Mouse (Mus musculus): Measurements from ENCODE around the gene Topbp1. TPM values are rescaled to one million over a fixed set of nuclear protein-coding genes. Genes with fewer than 3 reads are reported as not detected.

The Topbp1 gene
- polyA plus RNA-seq (2012; ENCODE audit: insufficient read depth, low replicate concordance), result 8.6 and 13.7 TPM in 2 replicates

DNA sequence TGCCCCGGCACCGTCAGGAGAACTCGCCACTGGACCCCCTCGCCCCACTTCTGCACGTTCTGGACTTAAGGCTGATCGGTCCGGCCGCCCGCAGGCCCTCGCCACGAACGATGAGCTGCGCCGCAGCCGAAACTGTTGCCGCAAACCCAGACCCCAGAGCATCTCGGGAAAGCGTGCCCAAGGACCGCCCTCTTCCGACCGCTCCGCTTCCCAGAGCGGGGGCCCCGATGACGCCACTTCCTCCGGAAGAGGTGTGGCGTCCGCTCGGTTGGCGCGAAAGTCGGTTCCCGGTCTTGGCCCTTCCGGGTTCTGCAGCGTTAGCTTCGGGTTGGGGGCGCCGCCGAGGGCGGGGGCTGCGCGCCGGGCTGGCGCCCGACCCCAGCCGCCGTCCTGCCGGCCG lies at the start of gene Topbp1, which contains the start of gene 1300017J02Rik:
Gene Topbp1, plus strand, starts transcription at position 289 of the 400 bp plus-strand sequence.
Gene 1300017J02Rik, minus strand, starts transcription at position 156 of the 400 bp plus-strand sequence.
- peak within 1 kb of the TSS; percentile 97 for H3K4me3 ChIP-seq (replicated peaks)
- peaks cover 2% of the 10 kb centered on the region for H3K27me3 ChIP-seq (replicated peaks)
- peaks cover 30% of the 10 kb centered on the region for H3K36me3 ChIP-seq (replicated peaks; ENCODE audit: low read length)
- no peaks in the 10 kb centered on the region for H3K9me3 ChIP-seq
- TF ChIP-seq FLI1 (IDR thresholded peaks at IDR 0.05; ENCODE audit: low read length) (peak; percentile 97), GATA1 (IDR thresholded peaks at IDR 0.05; ENCODE audit: borderline replicate concordance, low read length) (no peak)
- peaks cover 18% of the 10 kb centered on the region for H3K4me1 ChIP-seq

DNA sequence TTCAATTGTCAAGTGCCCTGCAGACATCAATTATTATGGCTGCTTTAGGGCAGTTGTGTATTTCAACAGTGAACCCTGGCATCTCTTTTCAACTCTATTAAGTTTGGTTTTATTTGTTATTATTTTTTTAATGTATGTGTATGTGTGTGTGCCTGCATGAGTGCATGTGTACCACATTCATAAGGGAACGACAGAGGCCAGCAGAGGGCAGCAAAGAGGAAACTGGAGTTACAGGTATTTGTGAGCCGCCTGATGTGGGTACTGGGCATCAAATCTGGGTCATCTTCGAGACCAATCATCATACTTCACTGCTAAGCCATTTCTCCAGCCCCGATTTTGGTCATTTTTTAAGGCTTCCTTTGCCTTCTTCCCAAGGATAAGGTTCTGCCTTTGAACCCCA lies 39.2 kb upstream of the Topbp1 start:
- Histone ChIP-seq H3K4me3 (replicated peaks) (no peak overlapping the region), H3K36me3 (replicated peaks; ENCODE audit: low read length) (no peaks in the 10 kb centered on the region), H3K4me1 (no peaks in the 10 kb centered on the region), H3K9me3 (peaks cover 16% of the 10 kb centered on the region), H3K27me3 (replicated peaks) (peaks cover 20% of the 10 kb centered on the region)
- TF ChIP-seq GATA1 (IDR thresholded peaks at IDR 0.05; ENCODE audit: borderline replicate concordance, low read length) (no peak), FLI1 (IDR thresholded peaks at IDR 0.05; ENCODE audit: low read length) (no peak)

DNA sequence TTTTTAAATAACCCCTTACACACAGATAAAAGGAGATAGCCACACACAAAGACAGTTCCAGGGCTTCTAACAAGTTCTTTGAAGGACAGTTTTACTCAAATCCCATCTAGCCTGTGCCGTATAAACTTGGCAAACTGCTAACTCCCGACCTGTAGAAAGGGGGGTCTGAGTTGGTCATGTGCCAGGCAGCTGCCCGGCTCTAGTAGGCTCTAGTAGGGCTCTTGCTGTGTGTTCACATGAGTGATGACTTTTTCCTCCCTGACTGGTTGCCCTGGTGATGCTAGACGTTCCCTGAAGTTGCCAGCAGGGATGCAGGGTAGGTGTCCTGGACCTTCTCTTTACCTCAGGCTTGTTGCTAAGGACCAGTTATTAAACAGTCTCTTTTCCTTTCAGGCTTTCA lies 33.9 kb upstream of the Topbp1 start:
- Histone ChIP-seq H3K27me3 (replicated peaks) (peaks cover 22% of the 10 kb centered on the region), H3K36me3 (replicated peaks; ENCODE audit: low read length) (no peaks in the 10 kb centered on the region), H3K4me1 (no peaks in the 10 kb centered on the region), H3K9me3 (peaks cover 7% of the 10 kb centered on the region), H3K4me3 (replicated peaks) (no peak overlapping the region)
- TF ChIP-seq GATA1 (IDR thresholded peaks at IDR 0.05; ENCODE audit: borderline replicate concordance, low read length), result no peak
- no peak for TF ChIP-seq FLI1 (IDR thresholded peaks at IDR 0.05; ENCODE audit: low read length)

DNA sequence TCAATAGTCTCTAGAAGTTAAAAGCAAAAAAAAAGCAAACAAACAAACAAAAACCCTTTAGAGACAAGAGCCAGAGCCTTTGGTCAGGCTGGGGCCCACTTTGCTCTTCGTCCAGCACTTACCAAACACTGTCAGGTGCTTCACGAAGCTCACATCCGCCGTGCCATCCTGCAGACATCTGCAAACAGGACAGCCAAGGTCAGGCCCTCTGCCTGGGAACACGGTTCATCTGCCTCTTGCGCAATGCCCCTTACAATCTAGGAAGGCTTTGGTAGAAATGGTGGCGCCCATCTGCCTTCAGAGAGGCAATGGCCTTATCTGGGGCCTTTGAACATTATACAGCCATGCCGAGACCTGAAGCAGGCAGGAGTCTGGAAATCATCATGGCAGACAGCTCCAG lies 30.2 kb upstream of the Topbp1 start:
- Histone ChIP-seq H3K36me3 (replicated peaks; ENCODE audit: low read length) (no peaks in the 10 kb centered on the region), H3K9me3 (peaks cover 11% of the 10 kb centered on the region), H3K4me3 (replicated peaks) (no peak overlapping the region), H3K4me1 (no peaks in the 10 kb centered on the region), H3K27me3 (replicated peaks) (peaks cover 27% of the 10 kb centered on the region)
- no peak for TF ChIP-seq FLI1 (IDR thresholded peaks at IDR 0.05; ENCODE audit: low read length)
- TF ChIP-seq GATA1 (IDR thresholded peaks at IDR 0.05; ENCODE audit: borderline replicate concordance, low read length), result no peak

DNA sequence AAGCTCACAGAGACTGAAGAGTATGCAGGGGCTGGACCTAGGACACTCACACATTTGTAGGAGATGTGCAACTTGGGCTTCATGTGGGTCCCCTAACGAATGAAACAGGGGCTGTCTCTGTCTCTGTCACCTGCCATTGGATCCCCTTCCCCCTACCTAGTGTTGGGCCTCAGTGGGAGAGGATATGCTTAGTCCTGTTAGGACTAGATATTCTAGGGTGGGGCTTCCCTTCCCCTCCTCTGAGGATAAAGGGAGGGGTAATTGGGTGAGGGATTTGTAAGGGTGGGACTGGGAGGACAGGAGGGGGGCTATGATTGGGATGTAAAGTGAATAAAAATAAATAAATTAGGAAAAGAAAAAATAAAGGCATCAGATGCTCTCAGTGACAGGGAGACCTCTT lies 29.3 kb upstream of the Topbp1 start:
- TF ChIP-seq FLI1 (IDR thresholded peaks at IDR 0.05; ENCODE audit: low read length), result no peak
- TF ChIP-seq GATA1 (IDR thresholded peaks at IDR 0.05; ENCODE audit: borderline replicate concordance, low read length), result no peak
- Histone ChIP-seq H3K9me3 (peaks cover 14% of the 10 kb centered on the region), H3K27me3 (replicated peaks) (peaks cover 27% of the 10 kb centered on the region), H3K4me1 (no peaks in the 10 kb centered on the region), H3K36me3 (replicated peaks; ENCODE audit: low read length) (no peaks in the 10 kb centered on the region), H3K4me3 (replicated peaks) (no peak overlapping the region)

DNA sequence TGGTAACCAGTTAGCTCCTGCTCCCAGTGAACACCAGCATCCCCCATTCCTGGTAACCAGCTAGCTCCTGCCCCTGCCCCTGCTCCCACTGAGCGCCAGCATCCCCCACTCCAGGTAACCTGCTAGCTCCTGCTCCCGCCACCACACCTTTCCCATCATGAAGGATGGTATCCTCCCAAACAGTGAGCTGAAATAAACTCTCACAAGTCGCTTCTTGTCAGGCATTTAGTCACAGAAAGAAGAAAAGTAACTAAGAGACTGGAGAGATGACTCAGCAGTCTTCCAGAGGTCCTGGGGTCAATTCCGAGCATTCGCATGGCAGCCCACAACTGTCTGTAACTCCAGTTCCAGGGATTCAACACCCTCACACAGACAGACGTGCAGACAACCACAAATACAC lies 28.1 kb upstream of the Topbp1 start:
- no peaks in the 10 kb centered on the region for H3K36me3 ChIP-seq (replicated peaks; ENCODE audit: low read length)
- H3K4me1 ChIP-seq, result no peaks in the 10 kb centered on the region
- no peak overlapping the region for H3K4me3 ChIP-seq (replicated peaks)
- no peak for TF ChIP-seq GATA1 (IDR thresholded peaks at IDR 0.05; ENCODE audit: borderline replicate concordance, low read length)
- no peak for TF ChIP-seq FLI1 (IDR thresholded peaks at IDR 0.05; ENCODE audit: low read length)
- peaks cover 18% of the 10 kb centered on the region for H3K9me3 ChIP-seq
- H3K27me3 ChIP-seq (replicated peaks), result peaks cover 23% of the 10 kb centered on the region

DNA sequence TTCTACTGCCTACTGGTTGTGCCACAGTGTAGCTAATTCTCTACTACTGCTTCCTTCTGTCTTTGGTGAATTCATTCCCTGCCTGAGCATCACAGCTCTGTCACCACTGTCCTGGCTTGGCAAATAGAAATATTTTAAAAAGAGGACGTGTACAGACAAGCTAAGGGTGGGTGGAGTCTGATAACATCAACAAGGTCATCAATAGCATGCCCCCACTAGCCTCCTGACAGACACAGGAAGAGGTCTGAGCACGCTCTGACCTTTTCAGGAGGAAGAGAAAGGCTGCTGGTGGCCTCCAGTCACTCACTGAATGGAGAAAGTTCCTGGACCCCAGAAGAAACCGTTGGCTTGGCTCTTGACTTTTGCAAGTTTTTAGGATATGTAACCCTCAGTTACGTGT lies 18.6 kb upstream of the Topbp1 start:
- TF ChIP-seq FLI1 (IDR thresholded peaks at IDR 0.05; ENCODE audit: low read length) (no peak), GATA1 (IDR thresholded peaks at IDR 0.05; ENCODE audit: borderline replicate concordance, low read length) (no peak)
- H3K9me3 ChIP-seq, result no peaks in the 10 kb centered on the region
- H3K4me3 ChIP-seq (replicated peaks), result no peak overlapping the region
- peaks cover 15% of the 10 kb centered on the region for H3K4me1 ChIP-seq
- H3K36me3 ChIP-seq (replicated peaks; ENCODE audit: low read length), result no peaks in the 10 kb centered on the region
- peaks cover 1% of the 10 kb centered on the region for H3K27me3 ChIP-seq (replicated peaks)

DNA sequence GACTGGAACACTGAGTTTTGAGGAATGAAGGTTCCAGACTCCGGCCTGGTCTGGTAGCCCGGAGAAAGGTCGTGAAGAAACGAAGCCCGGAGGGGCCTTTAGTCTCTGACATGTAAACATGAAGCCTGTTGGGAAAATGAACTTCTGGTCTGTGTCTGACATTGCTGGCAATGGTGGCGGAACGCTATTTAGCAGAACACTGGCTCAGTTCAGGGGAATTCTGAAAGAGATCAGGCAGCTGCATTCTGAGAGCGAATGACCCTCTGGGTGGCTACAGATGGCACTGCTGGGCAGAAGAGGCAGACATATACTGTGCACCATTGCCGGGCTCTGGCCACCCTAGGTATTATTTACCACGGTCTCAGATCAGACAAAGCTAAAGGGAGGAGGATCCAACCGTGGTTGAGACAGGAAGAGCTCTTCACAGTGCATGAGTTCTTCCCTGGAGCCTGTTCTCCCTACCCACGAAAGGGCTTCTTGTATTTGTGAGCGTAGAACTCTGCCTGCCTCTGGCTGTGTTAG lies 18.1 kb upstream of the Topbp1 start:
- H3K36me3 ChIP-seq (replicated peaks; ENCODE audit: low read length), result no peaks in the 10 kb centered on the region
- H3K27me3 ChIP-seq (replicated peaks), result peaks cover 1% of the 10 kb centered on the region
- H3K4me1 ChIP-seq, result peaks cover 15% of the 10 kb centered on the region
- no peak for TF ChIP-seq FLI1 (IDR thresholded peaks at IDR 0.05; ENCODE audit: low read length)
- no peak for TF ChIP-seq GATA1 (IDR thresholded peaks at IDR 0.05; ENCODE audit: borderline replicate concordance, low read length)
- no peaks in the 10 kb centered on the region for H3K9me3 ChIP-seq
- H3K4me3 ChIP-seq (replicated peaks), result no peak overlapping the region

DNA sequence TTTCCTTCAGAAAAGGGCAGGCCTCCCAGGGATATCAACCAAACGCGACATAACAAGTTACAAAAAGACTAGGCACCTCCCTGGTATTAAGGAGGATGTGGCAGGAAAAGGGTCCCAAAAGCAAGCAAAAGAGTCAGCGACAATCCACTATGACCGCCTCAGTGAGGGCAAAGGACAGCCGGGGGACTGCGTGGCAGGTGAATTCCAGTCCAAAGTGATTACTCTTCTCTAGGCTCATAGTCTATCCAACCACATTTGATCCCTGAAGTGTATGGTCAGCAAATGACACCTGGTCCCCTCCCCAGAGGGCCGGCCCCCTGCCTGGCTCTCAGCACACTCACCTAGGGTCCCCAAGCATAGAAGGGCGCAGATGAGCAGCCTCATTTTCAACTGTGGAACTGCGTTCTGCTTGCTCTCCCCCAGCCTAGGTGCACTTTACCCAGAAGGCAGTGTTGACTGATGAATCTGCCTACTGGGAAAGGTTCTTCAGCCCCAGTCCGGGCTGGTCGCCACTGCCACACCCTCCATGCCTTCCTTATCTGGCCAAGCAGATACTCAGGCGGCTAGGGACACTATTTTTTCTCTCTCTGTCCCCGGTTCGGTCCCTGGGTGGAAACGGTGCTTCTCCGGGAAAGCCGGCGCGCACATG lies 17.1 kb upstream of the Topbp1 start:
- H3K4me1 ChIP-seq, result peaks cover 15% of the 10 kb centered on the region
- no peaks in the 10 kb centered on the region for H3K9me3 ChIP-seq
- TF ChIP-seq FLI1 (IDR thresholded peaks at IDR 0.05; ENCODE audit: low read length) (no peak), GATA1 (IDR thresholded peaks at IDR 0.05; ENCODE audit: borderline replicate concordance, low read length) (no peak)
- peaks cover 1% of the 10 kb centered on the region for H3K27me3 ChIP-seq (replicated peaks)
- H3K4me3 ChIP-seq (replicated peaks), result no peak overlapping the region
- H3K36me3 ChIP-seq (replicated peaks; ENCODE audit: low read length), result no peaks in the 10 kb centered on the region

DNA sequence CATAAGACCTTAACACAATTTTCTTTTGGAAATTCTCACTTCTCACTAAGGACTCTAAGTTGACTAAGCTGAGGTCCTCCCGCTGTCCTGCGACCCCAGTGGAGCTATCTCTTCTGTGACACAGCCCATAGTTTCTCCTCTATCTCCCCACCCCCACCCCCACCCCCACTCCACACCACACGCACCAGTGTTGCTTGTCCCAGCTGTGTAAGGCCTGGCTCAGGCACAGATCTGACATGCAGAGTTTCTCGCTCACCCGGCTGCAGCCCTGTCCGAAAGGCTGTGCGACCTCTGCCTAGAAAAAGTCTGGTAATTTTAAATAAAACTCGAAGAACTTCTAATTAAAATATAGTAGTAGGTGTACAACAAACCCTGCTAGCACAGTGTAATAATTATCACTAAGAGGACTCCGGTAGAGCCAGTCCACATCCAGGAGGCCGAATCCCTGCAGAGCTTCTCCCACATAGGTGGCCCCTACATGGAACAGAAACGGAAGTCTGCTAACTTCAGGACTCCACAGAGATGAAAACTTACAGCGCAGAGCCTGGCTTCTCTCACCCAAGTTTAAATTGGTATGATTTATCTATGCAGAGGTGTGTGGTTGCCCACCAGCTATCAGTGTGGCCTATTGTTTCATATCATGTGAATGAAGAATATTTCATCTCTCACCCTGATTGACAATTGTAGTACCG lies 16.4 kb upstream of the Topbp1 start:
- peaks cover 1% of the 10 kb centered on the region for H3K27me3 ChIP-seq (replicated peaks)
- no peaks in the 10 kb centered on the region for H3K36me3 ChIP-seq (replicated peaks; ENCODE audit: low read length)
- no peak overlapping the region for H3K4me3 ChIP-seq (replicated peaks)
- no peak for TF ChIP-seq GATA1 (IDR thresholded peaks at IDR 0.05; ENCODE audit: borderline replicate concordance, low read length)
- H3K4me1 ChIP-seq, result peaks cover 15% of the 10 kb centered on the region
- no peaks in the 10 kb centered on the region for H3K9me3 ChIP-seq

All from megakaryocyte, embryonic 14.5 days (primary cell).